Mouse (Mus musculus) heart, embryonic 14.5 days (tissue): ENCODE measurements around the gene Cdkn2aipnl. TPM values are rescaled to one million over a fixed set of nuclear protein-coding genes. Genes with fewer than 3 reads are reported as not detected.

Source experiments
- ATAC-seq: fragments of 200-750 bp; cut with Nextera tagmentation; 2 replicates; pipeline ENCODE4 v1.8.0; 2017; ENCODE audit warnings: low read depth, moderate TSS enrichment; ENCODE audit not compliant: insufficient number of reproducible peaks, insufficient read depth, low FRiP score
- H3K27ac ChIP-seq, 2 experiments: fragments of 200-500 bp in 1 of 2; fragments of 300-500 bp in 1 of 2; sonication (generic) in 1 of 2; replicated peaks in 1 of 2; 2 replicates each; pipeline ENCODE4 v1.5.1; 2012 to 2014; ENCODE audit warnings: low read depth in 2 of 2, low read length in 2 of 2, control low read depth in 1 of 2, mild to moderate bottlenecking in 1 of 2, mixed read lengths in 1 of 2; ENCODE audit not compliant: control insufficient read depth in 1 of 2, insufficient read depth in 1 of 2
- H3K27me3 ChIP-seq: fragments of 300-500 bp; sonication (generic); 2 replicates; pipeline ENCODE4 v1.6.1; 2014; ENCODE audit warnings: mild to moderate bottlenecking, low read length, control low read depth; ENCODE audit not compliant: control insufficient read depth, insufficient read depth
- H3K36me3 ChIP-seq: fragments of 300-500 bp; sonication (generic); 2 replicates; pipeline ENCODE4 v1.6.1; 2014; ENCODE audit warnings: mild to moderate bottlenecking, control low read depth, low read length, mixed read lengths; ENCODE audit not compliant: control insufficient read depth, insufficient read depth
- H3K4me1 ChIP-seq, 2 experiments: fragments of 200-500 bp in 1 of 2; fragments of 300-500 bp in 1 of 2; sonication (generic) in 1 of 2; 2 replicates each; pipeline ENCODE4 v1.6.1; 2012 to 2014; ENCODE audit warnings: low read length in 2 of 2, control low read depth in 1 of 2, mixed read lengths in 1 of 2; ENCODE audit not compliant: control insufficient read depth in 2 of 2, insufficient read depth in 2 of 2
- H3K4me2 ChIP-seq: fragments of 300-500 bp; sonication (generic); 2 replicates; pipeline ENCODE4 v1.6.1; 2014; ENCODE audit warnings: mild to moderate bottlenecking, low read length
- H3K4me3 ChIP-seq, 2 experiments: fragments of 200-500 bp in 1 of 2; fragments of 300-500 bp in 1 of 2; sonication (generic) in 1 of 2; 2 replicates each; pipeline ENCODE4 v1.5.1; 2012 to 2014; ENCODE audit warnings: low read length in 2 of 2, mild to moderate bottlenecking in 2 of 2, control low read depth in 1 of 2, low read depth in 1 of 2, moderate library complexity in 1 of 2; ENCODE audit not compliant: control insufficient read depth in 1 of 2, insufficient read depth in 1 of 2
- H3K9ac ChIP-seq: fragments of 300-500 bp; sonication (generic); 2 replicates; pipeline ENCODE4 v1.6.1; 2014; ENCODE audit warnings: mild to moderate bottlenecking, low read length
- H3K9me3 ChIP-seq: fragments of 300-500 bp; sonication (generic); 2 replicates; pipeline ENCODE4 v1.6.1; 2016; ENCODE audit warnings: low read length, control low read depth; ENCODE audit not compliant: control insufficient read depth
- WGBS: fragments of 180-500 bp; shearing (Covaris S2); extraction: QIAGEN DNeasy Blood & Tissue Kit; methylation state at CpG from one replicate; pipeline ENCODE4 v1.1.7; 2014; 5-methylcytosine and 5-hydroxymethylcytosine counted together
- polyA plus RNA-seq: library from polyadenylated mRNA; unstranded; fragments of >200 nt; fragmentation: Nextera tagmentation; extraction: Ambion mirVana; gene quantifications from 2 replicates; pipeline ENCODE4 v1.2.1, GENCODE M21; 2014

The Cdkn2aipnl gene
- polyA plus RNA-seq, 1 experiment from 2014 or later: 69.3 TPM

GRCm38 (mm10) chr11:51949155-51949840, 18.2 kb upstream of the Cdkn2aipnl start:
- H3K36me3 ChIP-seq: no peaks in the 10 kb centered on the region
- 47% methylated on average over 9 of the region's 9 CpGs for WGBS
- no peak overlapping the region for H3K27ac ChIP-seq

GRCm38 (mm10) chr11:51949919-51950318, 17.5 kb upstream of the Cdkn2aipnl start:
- Histone ChIP-seq H3K27ac (no peak overlapping the region), H3K9me3 (0 out of 2 replicates have a peak, but pooled peaks cover 3% of the 10 kb centered on the region), H3K9ac (no peak overlapping the region), H3K27me3 (no peaks in the 10 kb centered on the region), H3K4me2 (no peak overlapping the region), H3K36me3 (no peaks in the 10 kb centered on the region), H3K4me3 (no peak overlapping the region), H3K4me1 (peaks cover 9 to 13% of the 10 kb centered on the region in 2 experiments)
- 86% methylated on average over 9 of the region's 9 CpGs for WGBS
- ATAC-seq: no peak

More at GRCm38 (mm10) chr11:51949155-51949840, 18.2 kb upstream of the Cdkn2aipnl start:
- no peak for ATAC-seq
- H3K4me3 ChIP-seq: no peak overlapping the region
- H3K9ac ChIP-seq: no peak overlapping the region
- H3K4me1 ChIP-seq: peaks cover 11 to 17% of the 10 kb centered on the region in 2 experiments
- H3K4me2 ChIP-seq: no peak overlapping the region
- H3K27me3 ChIP-seq: no peaks in the 10 kb centered on the region
- no peaks in the 10 kb centered on the region for H3K9me3 ChIP-seq

GRCm38 (mm10) chr11:51951861-51952420, 15.5 kb upstream of the Cdkn2aipnl start:
- Histone ChIP-seq H3K4me2 (no peak overlapping the region), H3K9me3 (0 out of 2 replicates have a peak, but pooled peaks cover 3% of the 10 kb centered on the region), H3K4me1 (peaks cover 2 to 4% of the 10 kb centered on the region in 2 experiments; a peak in 2 of 4 replicates), H3K9ac (no peak overlapping the region), H3K27ac (no peak overlapping the region), H3K4me3 (no peak overlapping the region), H3K36me3 (no peaks in the 10 kb centered on the region), H3K27me3 (no peaks in the 10 kb centered on the region)
- no peak for ATAC-seq
- WGBS: 26% methylated on average over 5 of the region's 5 CpGs

GRCm38 (mm10) chr11:51956112-51956511, 11.3 kb upstream of the Cdkn2aipnl start:
- Histone ChIP-seq H3K4me3 (no peak overlapping the region), H3K4me1 (peaks cover 0 to 4% of the 10 kb centered on the region in 2 experiments; a peak in 2 of 4 replicates), H3K27ac (no peak overlapping the region), H3K27me3 (no peaks in the 10 kb centered on the region), H3K9me3 (peaks cover 6% of the 10 kb centered on the region; the same call in 1 of the 2 replicates), H3K4me2 (no peak overlapping the region), H3K9ac (no peak overlapping the region), H3K36me3 (no peaks in the 10 kb centered on the region)
- WGBS: 46% methylated on average over 9 of the region's 9 CpGs
- no peak for ATAC-seq

- no peak overlapping the region for H3K9ac ChIP-seq
- 86% methylated on average over 4 of the region's 4 CpGs for WGBS
- no peak for ATAC-seq
These were observed 9.7 kb upstream of the Cdkn2aipnl start for GRCm38 (mm10) chr11:51957760-51958159.

GRCm38 (mm10) chr11:51959511-51959910, 8.0 kb upstream of the Cdkn2aipnl start:
- Histone ChIP-seq H3K9ac (no peak overlapping the region), H3K27me3 (peaks cover 5% of the 10 kb centered on the region; the same call in 1 of the 2 replicates), H3K27ac (no peak overlapping the region), H3K4me3 (no peak overlapping the region), H3K4me2 (no peak overlapping the region), H3K9me3 (peaks cover 6% of the 10 kb centered on the region; the same call in 1 of the 2 replicates), H3K36me3 (no peaks in the 10 kb centered on the region), H3K4me1 (peaks cover 0 to 2% of the 10 kb centered on the region in 2 experiments; a peak in 1 of 4 replicates)
- WGBS: 72% methylated on average over 5 of the region's 5 CpGs
- ATAC-seq: no peak

More at GRCm38 (mm10) chr11:51957760-51958159, 9.7 kb upstream of the Cdkn2aipnl start:
- H3K4me2 ChIP-seq: no peak overlapping the region
- peaks cover 0 to 2% of the 10 kb centered on the region in 2 experiments; a peak in 1 of 4 replicates for H3K4me1 ChIP-seq
- H3K9me3 ChIP-seq: peaks cover 6% of the 10 kb centered on the region; the same call in 1 of the 2 replicates
- peaks cover 5% of the 10 kb centered on the region; the same call in 1 of the 2 replicates for H3K27me3 ChIP-seq
- H3K27ac ChIP-seq: no peak overlapping the region
- H3K36me3 ChIP-seq: no peaks in the 10 kb centered on the region
- H3K4me3 ChIP-seq: no peak overlapping the region

GRCm38 (mm10) chr11:51960061-51960460, 7.4 kb upstream of the Cdkn2aipnl start:
- H3K4me1 ChIP-seq: peaks cover 0 to 2% of the 10 kb centered on the region in 2 experiments; a peak in 1 of 4 replicates
- no peak overlapping the region for H3K4me3 ChIP-seq
- peaks cover 2% of the 10 kb centered on the region; the same call in 1 of the 2 replicates for H3K9me3 ChIP-seq
- H3K9ac ChIP-seq: no peak overlapping the region
- 66% methylated on average over 4 of the region's 4 CpGs for WGBS
- H3K36me3 ChIP-seq: no peaks in the 10 kb centered on the region
- no peak overlapping the region for H3K27ac ChIP-seq
- no peak for ATAC-seq
- no peak overlapping the region for H3K4me2 ChIP-seq
- peaks cover 5% of the 10 kb centered on the region; the same call in 1 of the 2 replicates for H3K27me3 ChIP-seq
